Mouse (Mus musculus): Measurements from ENCODE around the gene Exoc3l.

GRCm38 (mm10) chr8:105295895-105296573, at the start of gene Exoc3l:
- TF ChIP-seq POLR2A (IDR thresholded peaks at IDR 0.05; ENCODE audit: borderline replicate concordance, low read depth, low read length) (no peak), CTCF (IDR thresholded peaks at IDR 0.05; ENCODE audit: low read depth, low read length) (no peak)
